Mouse (Mus musculus) embryonic fibroblast, embryonic 13.5 days (primary cell): ENCODE data around the gene Npas1. TPM values are rescaled to one million over a fixed set of nuclear protein-coding genes. Genes with fewer than 3 reads are reported as not detected.

Experiments
- H3K27ac ChIP-seq: 2 replicates; pipeline ENCODE4 v1.5.1; 2012; ENCODE audit warnings: low read length, control low read depth, inconsistent platforms; ENCODE audit not compliant: insufficient read depth
- H3K4me1 ChIP-seq: 2 replicates; pipeline ENCODE4 v1.6.1; 2011; ENCODE audit warnings: low read length; ENCODE audit not compliant: control insufficient read depth, insufficient read depth
- H3K4me3 ChIP-seq: 2 replicates; pipeline ENCODE4 v1.5.1; 2011; ENCODE audit warnings: mild to moderate bottlenecking, control low read depth, low read length; ENCODE audit not compliant: insufficient read depth
- CTCF ChIP-seq: IDR thresholded peaks from 2 replicates; pipeline ENCODE4 v1.5.1; 2011; ENCODE audit warnings: mild to moderate bottlenecking, control low read depth, low read length, moderate library complexity, borderline replicate concordance; ENCODE audit not compliant: insufficient read depth
- POLR2A ChIP-seq: IDR thresholded peaks from 2 replicates; pipeline ENCODE4 v1.6.1; 2011; ENCODE audit warnings: low read depth, mild to moderate bottlenecking, control low read depth, low read length, moderate library complexity
- polyA plus RNA-seq: library from polyadenylated mRNA; stranded (reverse); fragments of >200 nt; gene quantifications from 2 replicates; pipeline ENCODE4 v1.2.4, GENCODE M21; 2011; ENCODE audit warnings: low read depth; ENCODE audit not compliant: missing spikeins, insufficient read length

Gene Npas1
- polyA plus RNA-seq = not detected in 2 replicates

DNA sequence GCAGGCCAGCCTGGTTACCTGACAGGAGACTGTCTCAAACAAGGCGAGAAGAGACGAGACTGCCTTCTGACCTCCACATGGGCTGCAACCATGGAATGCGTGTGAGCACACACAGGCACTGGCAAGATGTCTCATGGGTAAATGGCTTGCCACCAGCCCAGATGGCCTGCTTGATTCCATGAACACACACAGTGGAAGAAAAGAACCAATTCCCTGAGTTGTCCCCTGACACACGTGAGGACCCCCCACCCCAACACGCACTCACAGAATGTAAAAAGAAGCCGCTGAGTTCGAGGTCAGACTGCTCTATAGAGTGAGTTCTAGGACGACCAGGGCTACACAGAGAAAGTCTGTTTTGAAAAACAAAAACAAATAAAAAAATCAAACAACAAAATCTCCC, at the start of gene Npas1:
Npas1 (minus strand) TSS at position 101 of the 400 bp plus-strand sequence.
- Histone ChIP-seq H3K27ac (no peak within 1 kb of the TSS), H3K4me1 (no peaks in the 10 kb centered on the region), H3K4me3 (no peak within 1 kb of the TSS)
- TF ChIP-seq POLR2A (no peak), CTCF (no peak)

DNA sequence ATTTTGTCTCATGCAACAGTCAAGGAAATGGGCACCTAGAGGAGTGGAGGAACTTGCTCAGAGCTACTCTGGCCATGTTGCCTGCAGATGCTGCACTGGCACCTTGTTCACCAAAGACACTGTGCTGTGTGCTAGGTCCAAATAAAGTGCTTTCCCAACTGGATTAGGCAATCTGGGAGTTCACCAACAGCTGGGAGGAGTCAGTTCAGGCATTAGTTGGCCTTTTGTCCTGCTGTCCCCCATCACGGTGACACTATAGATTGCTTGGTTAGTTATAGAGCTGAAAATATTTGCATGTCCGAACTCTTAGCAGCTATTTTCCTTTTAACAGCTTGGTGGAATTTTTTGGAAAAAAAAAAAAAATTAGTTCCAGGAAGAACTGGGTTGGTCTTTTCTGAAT, 48.5 kb upstream of the Npas1 start:
- Histone ChIP-seq H3K27ac (no peak overlapping the region), H3K4me3 (no peak overlapping the region), H3K4me1 (no peaks in the 10 kb centered on the region; the same call in 1 of the 2 replicates)
- no peak for TF ChIP-seq POLR2A
- no peak for TF ChIP-seq CTCF

DNA sequence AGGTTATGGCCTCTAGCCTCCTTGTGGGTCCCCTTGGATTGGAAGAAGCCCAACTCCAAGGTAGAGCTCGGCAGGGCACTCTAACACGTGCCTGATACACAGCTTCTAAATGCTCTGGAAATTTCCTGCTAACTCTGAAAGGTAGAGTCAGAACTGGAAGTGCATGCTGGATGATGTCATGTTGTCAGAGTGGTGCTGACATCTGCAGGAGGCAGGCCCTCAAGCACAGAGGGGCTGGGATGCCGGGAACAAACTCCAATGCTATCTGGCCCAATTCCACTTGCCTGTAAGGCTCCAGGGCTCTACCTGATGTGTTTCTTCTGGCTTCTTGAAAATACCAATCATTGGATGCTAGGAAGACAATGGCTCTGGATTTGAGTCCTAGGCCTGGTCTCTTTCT, 47.9 kb upstream of the Npas1 start:
- Histone ChIP-seq H3K27ac (no peak overlapping the region), H3K4me1 (no peaks in the 10 kb centered on the region; the same call in 1 of the 2 replicates), H3K4me3 (no peak overlapping the region)
- TF ChIP-seq POLR2A (no peak), CTCF (no peak)

DNA sequence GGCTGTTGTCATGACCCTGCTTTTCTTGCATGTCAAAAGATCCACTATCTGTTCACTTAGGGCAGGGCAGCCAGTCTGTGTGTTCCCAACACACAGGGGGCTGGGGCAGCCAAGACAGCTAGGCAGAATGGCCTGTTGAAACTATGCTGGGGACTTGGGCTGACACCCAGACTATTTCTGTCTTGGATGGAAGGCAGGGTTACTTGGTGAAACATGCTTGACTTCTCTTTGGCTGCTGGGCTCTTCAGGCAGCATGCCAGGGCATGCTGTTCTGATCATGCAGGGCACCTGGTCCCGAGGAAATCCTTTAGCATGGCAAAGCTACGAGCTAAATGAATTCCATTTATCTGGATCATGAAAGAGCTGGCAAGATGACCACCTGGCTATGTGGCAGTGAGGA, 46.8 kb upstream of the Npas1 start:
- TF ChIP-seq POLR2A (no peak), CTCF (no peak)
- Histone ChIP-seq H3K4me3 (no peak overlapping the region), H3K4me1 (no peaks in the 10 kb centered on the region; the same call in 1 of the 2 replicates), H3K27ac (peak overlapping the region; percentile 7; the same call in 1 of the 2 replicates)

DNA sequence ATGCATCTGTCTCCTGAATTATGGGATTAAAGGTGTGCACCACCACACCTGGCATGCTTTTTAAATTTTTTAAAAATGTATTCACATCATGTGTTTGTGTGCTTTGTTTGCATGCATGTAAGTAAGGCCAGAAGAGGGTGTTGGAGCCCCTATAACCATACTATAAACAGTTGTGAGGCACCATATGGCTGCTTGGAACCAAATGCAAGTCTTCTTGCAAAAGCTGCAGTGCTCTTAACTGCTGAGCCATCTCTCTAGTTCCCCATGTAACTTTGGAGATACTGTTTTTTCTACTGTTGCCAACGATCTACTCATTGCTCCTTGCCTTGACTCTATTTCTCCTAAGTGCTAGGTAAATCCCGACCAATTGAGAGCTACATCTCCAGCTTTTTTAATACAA, 41.8 kb upstream of the Npas1 start:
- Histone ChIP-seq H3K4me1 (no peaks in the 10 kb centered on the region), H3K27ac (no peak overlapping the region), H3K4me3 (no peak overlapping the region)
- TF ChIP-seq CTCF = no peak
- TF ChIP-seq POLR2A = no peak

DNA sequence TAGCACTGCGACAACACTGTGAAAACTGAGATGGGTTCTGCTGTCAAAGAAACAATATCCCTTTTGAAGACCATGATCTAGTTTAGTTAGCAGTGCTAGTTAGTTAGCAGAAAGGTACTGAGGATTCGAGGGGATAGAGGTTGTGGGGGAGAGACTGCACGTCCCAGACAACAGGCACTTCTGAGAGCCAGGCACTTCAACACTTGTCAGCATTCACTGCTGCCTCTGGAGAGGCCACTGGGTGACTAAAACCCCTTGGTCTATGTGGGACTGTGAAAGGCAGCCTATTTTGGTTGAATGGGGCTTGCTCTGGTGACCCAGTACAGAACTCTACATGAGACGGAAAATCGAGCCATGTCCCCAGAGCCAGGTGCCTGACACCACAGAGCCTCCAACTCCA, 39.7 kb upstream of the Npas1 start:
- TF ChIP-seq CTCF = no peak
- TF ChIP-seq POLR2A = no peak
- H3K4me1 ChIP-seq = no peaks in the 10 kb centered on the region
- no peak overlapping the region for H3K27ac ChIP-seq
- no peak overlapping the region for H3K4me3 ChIP-seq

DNA sequence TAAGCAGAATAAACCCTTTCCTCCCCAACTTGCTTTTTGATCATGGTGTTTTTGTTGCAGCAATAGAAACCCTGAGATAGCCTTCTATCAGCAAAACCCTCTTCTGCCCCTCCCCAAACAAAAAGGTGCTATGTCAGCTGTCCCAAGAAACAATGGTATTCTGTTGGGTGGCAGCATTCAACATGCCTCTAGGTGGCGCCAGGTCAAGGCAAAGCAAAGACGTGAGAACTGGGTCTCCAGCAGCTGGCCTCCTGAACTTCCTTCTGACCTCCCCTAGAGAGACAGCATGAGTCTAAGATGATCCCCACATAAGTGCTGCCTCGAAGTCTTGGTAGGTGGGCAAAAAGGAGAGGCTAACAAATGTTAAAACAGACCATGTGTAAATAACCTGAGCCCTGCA, 29.8 kb upstream of the Npas1 start:
- no peak for TF ChIP-seq POLR2A
- TF ChIP-seq CTCF = peak; percentile 77; the same call in 1 of the 2 replicates
- no peaks in the 10 kb centered on the region for H3K4me1 ChIP-seq
- H3K27ac ChIP-seq = no peak overlapping the region
- H3K4me3 ChIP-seq = no peak overlapping the region

DNA sequence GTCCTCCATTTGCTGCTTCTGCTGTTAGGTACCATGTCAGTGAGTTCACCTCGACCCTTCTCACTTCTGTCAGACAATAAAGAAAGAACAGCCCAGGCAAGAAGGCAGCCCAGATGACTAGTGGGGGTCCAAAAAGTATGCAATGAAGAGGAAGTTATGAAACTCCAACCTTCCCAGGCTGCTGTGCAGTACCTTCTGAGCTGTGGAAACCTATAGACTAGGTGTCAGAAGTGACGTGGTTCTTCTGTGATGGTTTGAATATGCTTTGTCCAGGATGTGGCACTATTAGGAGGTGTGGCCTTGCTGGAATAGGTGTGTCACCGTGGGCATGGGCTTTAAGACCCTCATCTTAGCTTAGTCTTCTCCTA, 27.7 kb upstream of the Npas1 start:
- Histone ChIP-seq H3K27ac (no peak overlapping the region), H3K4me1 (no peaks in the 10 kb centered on the region), H3K4me3 (no peak overlapping the region)
- no peak for TF ChIP-seq POLR2A
- TF ChIP-seq CTCF = no peak

DNA sequence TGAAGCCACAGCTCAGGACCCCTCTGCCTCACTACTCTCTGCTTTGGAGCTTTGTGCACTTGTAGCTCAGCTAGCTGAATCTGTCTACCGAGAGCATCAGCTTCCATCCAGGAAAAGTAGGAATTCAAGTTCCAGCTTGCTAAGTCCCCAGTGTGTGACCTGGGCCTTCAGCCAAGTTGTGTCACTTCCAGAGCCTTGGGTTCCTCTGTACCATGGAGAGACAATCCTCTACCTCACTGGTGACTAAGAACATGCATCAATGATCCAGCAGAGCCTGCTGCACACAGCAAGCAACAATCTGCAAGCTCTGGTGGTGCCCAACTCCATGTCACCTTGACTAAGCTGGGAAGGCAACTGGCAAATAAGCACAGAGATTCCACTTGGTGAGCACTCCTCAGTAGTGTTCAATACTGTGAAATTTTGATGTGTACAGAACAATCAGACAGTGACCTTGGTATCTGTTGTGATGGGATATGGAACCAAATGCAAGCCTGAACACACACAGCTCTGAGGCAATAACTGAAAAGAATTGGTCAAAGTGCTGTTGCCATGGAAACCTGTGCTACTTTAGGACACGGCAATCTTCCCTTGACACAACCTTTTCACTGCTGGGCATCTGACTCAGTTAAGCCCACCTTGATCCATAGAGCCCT, 27.2 kb upstream of the Npas1 start:
- no peak overlapping the region for H3K4me3 ChIP-seq
- no peaks in the 10 kb centered on the region for H3K4me1 ChIP-seq
- TF ChIP-seq POLR2A (no peak), CTCF (no peak)
- no peak overlapping the region for H3K27ac ChIP-seq

DNA sequence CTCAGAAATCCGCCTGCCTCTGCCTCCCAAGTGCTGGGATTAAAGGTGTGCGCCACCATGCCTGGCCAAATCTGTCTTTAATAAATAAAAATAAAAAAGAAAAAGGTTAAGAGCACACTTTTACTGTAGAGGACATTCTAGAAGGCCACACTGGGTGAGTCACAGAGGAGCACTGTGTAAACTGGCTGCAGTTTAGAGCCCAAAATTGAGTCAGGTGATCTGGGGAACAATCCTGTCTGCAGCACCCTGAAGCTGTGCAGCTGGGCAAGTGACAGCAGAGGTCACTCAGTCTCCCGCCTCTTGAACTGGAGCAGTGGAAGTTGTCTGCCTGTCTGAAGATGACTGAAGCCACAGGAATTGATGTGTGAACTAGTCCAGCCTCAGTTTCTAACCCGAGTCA, 24.0 kb upstream of the Npas1 start:
- no peak overlapping the region for H3K4me3 ChIP-seq
- no peaks in the 10 kb centered on the region for H3K4me1 ChIP-seq
- H3K27ac ChIP-seq = no peak overlapping the region
- TF ChIP-seq POLR2A (no peak), CTCF (no peak)

DNA sequence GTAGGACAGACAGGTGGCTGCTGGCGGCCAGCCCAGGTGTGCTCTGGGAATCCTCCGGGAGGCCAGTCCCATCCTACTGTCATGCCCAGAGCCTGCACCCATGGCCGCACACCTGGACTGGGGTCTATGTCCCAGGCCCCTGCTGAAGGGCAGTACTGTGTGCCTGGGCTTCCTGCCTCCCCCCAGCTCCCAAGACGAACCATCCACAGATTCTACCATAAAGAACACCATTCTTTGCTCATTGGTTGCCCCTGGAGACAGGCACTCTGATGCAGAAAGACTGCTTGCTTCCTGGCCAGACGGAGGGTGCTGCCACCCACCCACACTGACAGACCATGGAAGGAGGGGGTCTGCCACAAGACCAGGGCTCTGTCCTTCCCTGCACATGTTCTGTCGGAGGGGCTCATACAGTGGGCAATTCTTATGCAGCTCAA, 22.2 kb upstream of the Npas1 start:
- no peaks in the 10 kb centered on the region for H3K4me1 ChIP-seq
- H3K27ac ChIP-seq = no peak overlapping the region
- no peak overlapping the region for H3K4me3 ChIP-seq
- TF ChIP-seq CTCF = no peak
- TF ChIP-seq POLR2A = no peak
